Mouse (Mus musculus): ENCODE measurements around the gene Ralgps1.
"Not testable (repeated sequence)": the region's sequence is repeated elsewhere in the genome, so short reads cannot be mapped to it uniquely, and the experiment has no call there.

The Ralgps1 gene

GRCm38 (mm10) chr2:33090620-33091520 lies 280.4 kb downstream of the Ralgps1 start:
- DNase-seq (ENCODE audit: extremely low read depth, insufficient read length, low spot score): no peak

- DNase-seq (ENCODE audit: extremely low read depth, insufficient read length, low spot score): not testable (repeated sequence)
Observed at GRCm38 (mm10) chr2:33090033-33090400, 281.3 kb downstream of the Ralgps1 start.

- no peak for DNase-seq (ENCODE audit: extremely low read depth, insufficient read length, low spot score)
Observed at GRCm38 (mm10) chr2:33089356-33090032, 281.8 kb downstream of the Ralgps1 start.

- DNase-seq (ENCODE audit: extremely low read depth, insufficient read length, low spot score): no peak
Observed at GRCm38 (mm10) chr2:33086671-33087363, 284.5 kb downstream of the Ralgps1 start.

- no peak for DNase-seq (ENCODE audit: extremely low read depth, insufficient read length, low spot score)
Observed at GRCm38 (mm10) chr2:33086016-33086596, 285.2 kb downstream of the Ralgps1 start.

GRCm38 (mm10) chr2:33084221-33084620 lies 287.1 kb downstream of the Ralgps1 start:
- no peak for DNase-seq (ENCODE audit: extremely low read depth, insufficient read length, low spot score)
